Mouse (Mus musculus): ENCODE measurements around the gene Irgm1. TPM values are rescaled to one million over a fixed set of nuclear protein-coding genes. Genes with fewer than 3 reads are reported as not detected.
A peak's percentile ranks its signal among the peaks of the same experiment; 100 is the strongest.

Irgm1 gene
- polyA plus RNA-seq, 1 experiment, result 1.9 TPM

GRCm38 (mm10) chr11:48873591-48874290 is 2.3 kb upstream of the Irgm1 start:
- DNase-seq (ENCODE audit: low read depth), result no peak
- TF ChIP-seq CTCF (IDR thresholded peaks at IDR 0.05; ENCODE audit: borderline replicate concordance, extremely low read depth, insufficient read depth, insufficient read length), result no peak
- no peak for TF ChIP-seq POLR2A (IDR thresholded peaks at IDR 0.05; ENCODE audit: borderline replicate concordance, extremely low read depth, insufficient read depth, insufficient read length, poor library complexity, severe bottlenecking)

GRCm38 (mm10) chr11:48872695-48873300 is 1.3 kb upstream of the Irgm1 start:
- TF ChIP-seq CTCF (IDR thresholded peaks at IDR 0.05; ENCODE audit: borderline replicate concordance, extremely low read depth, insufficient read depth, insufficient read length), result no peak
- TF ChIP-seq POLR2A (IDR thresholded peaks at IDR 0.05; ENCODE audit: borderline replicate concordance, extremely low read depth, insufficient read depth, insufficient read length, poor library complexity, severe bottlenecking), result no peak
- DNase-seq (ENCODE audit: low read depth), result no peak

GRCm38 (mm10) chr11:48871817-48872541 is 496 bp upstream of the Irgm1 start:
- no peak for TF ChIP-seq POLR2A (IDR thresholded peaks at IDR 0.05; ENCODE audit: borderline replicate concordance, extremely low read depth, insufficient read depth, insufficient read length, poor library complexity, severe bottlenecking)
- TF ChIP-seq CTCF (IDR thresholded peaks at IDR 0.05; ENCODE audit: borderline replicate concordance, extremely low read depth, insufficient read depth, insufficient read length), result no peak
- peak; percentile 21 for DNase-seq (ENCODE audit: low read depth)

GRCm38 (mm10) chr11:48870781-48871180 is 702 bp downstream of the Irgm1 start:
- TF ChIP-seq CTCF (IDR thresholded peaks at IDR 0.05; ENCODE audit: borderline replicate concordance, extremely low read depth, insufficient read depth, insufficient read length) (no peak), POLR2A (IDR thresholded peaks at IDR 0.05; ENCODE audit: borderline replicate concordance, extremely low read depth, insufficient read depth, insufficient read length, poor library complexity, severe bottlenecking) (no peak)
- no peak for DNase-seq (ENCODE audit: low read depth)

GRCm38 (mm10) chr11:48869380-48870110 is 1.9 kb downstream of the Irgm1 start:
- no peak for DNase-seq (ENCODE audit: low read depth)
- TF ChIP-seq CTCF (IDR thresholded peaks at IDR 0.05; ENCODE audit: borderline replicate concordance, extremely low read depth, insufficient read depth, insufficient read length) (no peak), POLR2A (IDR thresholded peaks at IDR 0.05; ENCODE audit: borderline replicate concordance, extremely low read depth, insufficient read depth, insufficient read length, poor library complexity, severe bottlenecking) (no peak)

DNA sequence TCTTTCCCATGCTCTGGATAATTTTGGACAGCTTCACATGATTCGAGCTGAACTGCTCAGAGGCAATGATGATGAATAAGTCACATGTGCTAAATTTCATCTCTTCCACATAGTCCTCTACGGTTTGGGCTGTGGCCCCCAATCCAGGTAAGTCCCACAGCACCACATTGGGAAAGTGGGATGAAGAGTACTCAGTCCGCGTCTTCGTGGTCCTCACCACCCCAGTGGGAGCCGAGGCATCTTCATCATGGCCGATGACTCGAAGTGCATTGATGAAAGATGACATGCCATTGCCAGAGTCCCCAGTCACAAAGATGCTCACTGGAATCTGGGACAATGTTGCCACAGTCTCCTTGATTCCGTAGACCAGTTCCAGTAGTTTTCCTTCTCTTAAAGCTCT is 5.0 kb downstream of the Irgm1 start:
- no peak for TF ChIP-seq POLR2A (IDR thresholded peaks at IDR 0.05; ENCODE audit: borderline replicate concordance, extremely low read depth, insufficient read depth, insufficient read length, poor library complexity, severe bottlenecking)
- TF ChIP-seq CTCF (IDR thresholded peaks at IDR 0.05; ENCODE audit: borderline replicate concordance, extremely low read depth, insufficient read depth, insufficient read length), result no peak
- DNase-seq (ENCODE audit: low read depth), result no peak

DNA sequence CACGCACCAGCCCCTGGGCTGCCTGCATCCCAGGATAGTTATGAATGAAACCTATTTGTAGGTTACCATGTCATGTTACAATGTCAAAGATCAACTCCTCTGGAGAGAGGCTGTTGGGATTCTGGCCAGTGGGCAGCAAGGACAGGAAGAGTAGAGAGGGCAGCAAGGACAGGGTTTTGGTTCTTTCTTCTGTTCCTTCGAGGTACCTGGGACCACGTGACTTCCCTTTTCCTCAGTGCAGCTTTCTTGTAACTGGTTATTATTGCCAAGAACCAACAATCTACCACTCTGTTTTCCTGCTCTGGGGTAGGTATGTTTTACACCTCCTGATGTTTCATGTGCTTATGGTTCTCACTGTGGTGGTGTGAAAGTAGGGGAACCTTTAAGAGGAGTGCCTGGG is 7.7 kb downstream of the Irgm1 start:
- DNase-seq (ENCODE audit: low read depth), result no peak
- TF ChIP-seq POLR2A (IDR thresholded peaks at IDR 0.05; ENCODE audit: borderline replicate concordance, extremely low read depth, insufficient read depth, insufficient read length, poor library complexity, severe bottlenecking) (no peak), CTCF (IDR thresholded peaks at IDR 0.05; ENCODE audit: borderline replicate concordance, extremely low read depth, insufficient read depth, insufficient read length) (no peak)

GRCm38 (mm10) chr11:48862784-48863319 is 8.6 kb downstream of the Irgm1 start:
- no peak for DNase-seq (ENCODE audit: low read depth)
- TF ChIP-seq POLR2A (IDR thresholded peaks at IDR 0.05; ENCODE audit: borderline replicate concordance, extremely low read depth, insufficient read depth, insufficient read length, poor library complexity, severe bottlenecking) (no peak), CTCF (IDR thresholded peaks at IDR 0.05; ENCODE audit: borderline replicate concordance, extremely low read depth, insufficient read depth, insufficient read length) (no peak)

DNA sequence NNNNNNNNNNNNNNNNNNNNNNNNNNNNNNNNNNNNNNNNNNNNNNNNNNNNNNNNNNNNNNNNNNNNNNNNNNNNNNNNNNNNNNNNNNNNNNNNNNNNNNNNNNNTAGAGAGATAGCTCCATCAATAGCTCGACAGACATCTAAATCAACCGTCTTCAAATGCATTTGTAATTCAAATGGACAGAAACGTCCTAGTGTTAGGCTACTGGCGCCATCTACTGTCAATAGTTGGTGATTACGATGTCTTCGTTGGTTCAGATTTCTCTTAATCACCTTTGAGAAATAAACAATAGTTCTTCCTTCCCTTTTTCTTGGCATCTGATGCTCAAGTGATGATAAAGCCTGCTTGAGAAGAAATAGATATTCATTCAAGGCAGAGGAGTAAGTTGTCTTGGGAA is 12.5 kb downstream of the Irgm1 start:
- DNase-seq (ENCODE audit: low read depth), result peak; percentile 88
- TF ChIP-seq CTCF (IDR thresholded peaks at IDR 0.05; ENCODE audit: borderline replicate concordance, extremely low read depth, insufficient read depth, insufficient read length), result peak; percentile 62; the same call in 1 of the 2 replicates
- TF ChIP-seq POLR2A (IDR thresholded peaks at IDR 0.05; ENCODE audit: borderline replicate concordance, extremely low read depth, insufficient read depth, insufficient read length, poor library complexity, severe bottlenecking), result no peak

DNA sequence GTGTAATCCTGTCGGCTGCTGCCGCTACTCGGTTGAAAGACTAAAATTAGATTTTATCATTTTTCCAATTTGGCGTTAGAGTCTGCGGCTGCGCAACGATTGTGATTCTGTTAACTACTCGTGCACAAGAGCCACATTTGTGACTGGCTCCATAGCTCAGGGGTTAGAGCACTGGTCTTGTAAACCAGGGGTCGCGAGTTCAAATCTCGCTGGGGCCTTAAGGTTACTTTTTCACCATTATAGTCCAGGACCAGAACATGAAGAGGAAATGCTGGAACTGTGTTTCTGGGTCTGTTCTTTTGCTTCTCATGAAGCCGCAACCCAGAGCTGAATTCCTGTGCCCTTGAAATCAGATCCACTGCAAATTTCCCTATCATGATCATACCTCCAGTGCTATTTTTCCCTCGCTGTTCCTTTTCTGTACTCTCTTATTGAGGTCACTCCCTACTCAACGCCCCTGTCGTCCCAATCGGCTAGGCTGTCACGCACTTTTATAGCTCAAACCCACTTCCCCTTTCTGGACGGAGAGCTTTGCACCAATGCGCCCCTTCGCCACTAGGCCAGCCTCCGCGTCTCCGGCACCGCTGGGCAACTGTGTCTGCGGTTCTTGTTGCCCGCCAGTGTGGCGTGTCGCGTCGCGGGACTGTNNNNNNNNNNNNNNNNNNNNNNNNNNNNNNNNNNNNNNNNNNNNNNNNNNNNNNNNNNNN is 17.9 kb downstream of the Irgm1 start:
- DNase-seq (ENCODE audit: low read depth), result peak; percentile 91
- TF ChIP-seq CTCF (IDR thresholded peaks at IDR 0.05; ENCODE audit: borderline replicate concordance, extremely low read depth, insufficient read depth, insufficient read length) (peak; percentile 22; the same call in 1 of the 2 replicates), POLR2A (IDR thresholded peaks at IDR 0.05; ENCODE audit: borderline replicate concordance, extremely low read depth, insufficient read depth, insufficient read length, poor library complexity, severe bottlenecking) (no peak)
